Mouse (Mus musculus): ENCODE data around the gene Rassf7.

Gene Rassf7

DNA sequence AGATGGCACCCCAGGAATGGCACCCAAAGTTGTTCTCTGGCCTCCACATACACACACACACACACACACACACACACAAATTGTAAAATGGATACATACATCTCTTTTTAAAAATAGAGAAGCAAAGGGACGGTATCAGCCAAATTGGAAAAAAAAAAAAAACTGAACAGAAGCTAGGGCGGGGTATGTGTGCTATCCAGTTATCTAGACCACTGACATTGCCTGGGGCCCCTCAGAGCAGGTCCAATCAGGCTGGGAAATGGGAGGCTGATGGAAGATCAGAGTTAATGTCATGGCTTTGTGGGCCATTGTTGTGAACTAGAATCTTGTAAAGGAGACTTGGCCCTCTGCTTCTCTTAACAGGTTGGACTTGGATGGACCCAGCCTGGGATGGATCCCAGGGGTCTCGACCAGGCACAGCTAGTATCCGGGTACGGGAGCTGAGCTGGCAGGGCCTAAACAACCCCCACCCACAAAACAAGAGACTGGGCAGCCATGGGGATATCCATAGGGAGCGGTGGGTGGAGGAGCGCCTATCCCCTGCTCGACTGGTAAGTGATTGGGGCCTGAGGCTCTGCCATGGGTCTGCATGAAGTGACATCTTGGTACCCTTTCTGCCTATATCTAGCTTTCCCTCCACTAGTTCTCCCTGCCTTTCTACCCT lies 18.9 kb upstream of the Rassf7 start:
- DNase-seq (ENCODE audit: low read depth) = no peak

DNA sequence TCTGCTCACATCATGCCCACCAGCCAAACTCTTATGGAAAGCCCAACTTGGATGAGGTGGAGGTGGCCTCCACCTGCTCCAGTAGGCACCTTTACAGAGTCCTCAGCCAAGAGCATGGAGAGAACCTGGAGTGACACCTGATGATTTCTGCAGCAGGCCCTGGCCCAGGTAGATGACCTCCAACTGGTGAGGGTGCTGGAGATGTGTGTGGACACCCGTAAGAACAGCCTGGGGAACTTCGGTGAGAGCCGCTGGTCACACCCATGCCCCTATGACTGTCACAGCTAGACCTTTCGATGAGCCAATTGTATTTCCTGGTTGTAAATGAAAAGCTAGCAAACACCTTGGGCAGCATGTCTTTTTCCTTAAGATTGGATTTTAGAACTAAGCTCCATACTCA lies 17.5 kb upstream of the Rassf7 start:
- DNase-seq (ENCODE audit: low read depth) = no peak

DNA sequence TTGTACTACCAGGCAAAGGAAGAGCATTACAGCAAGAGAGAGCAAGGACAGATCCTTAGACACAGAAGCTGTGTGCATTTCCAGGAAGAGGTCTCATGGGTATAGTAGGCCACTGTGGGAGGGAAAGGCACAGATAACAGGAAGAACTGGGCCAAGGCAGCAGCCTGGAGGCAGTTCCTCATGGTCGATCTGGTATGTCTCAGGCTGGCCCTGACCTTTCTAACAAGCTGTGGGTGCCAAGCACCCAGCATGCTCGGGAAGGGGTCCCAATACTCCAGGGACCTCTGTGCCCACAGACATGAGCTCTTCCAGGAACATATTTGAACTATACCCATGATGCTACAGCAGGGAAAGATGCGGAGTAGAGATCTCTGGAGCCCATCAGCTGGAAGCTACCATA lies 11.1 kb upstream of the Rassf7 start:
- no peak for DNase-seq (ENCODE audit: low read depth)

DNA sequence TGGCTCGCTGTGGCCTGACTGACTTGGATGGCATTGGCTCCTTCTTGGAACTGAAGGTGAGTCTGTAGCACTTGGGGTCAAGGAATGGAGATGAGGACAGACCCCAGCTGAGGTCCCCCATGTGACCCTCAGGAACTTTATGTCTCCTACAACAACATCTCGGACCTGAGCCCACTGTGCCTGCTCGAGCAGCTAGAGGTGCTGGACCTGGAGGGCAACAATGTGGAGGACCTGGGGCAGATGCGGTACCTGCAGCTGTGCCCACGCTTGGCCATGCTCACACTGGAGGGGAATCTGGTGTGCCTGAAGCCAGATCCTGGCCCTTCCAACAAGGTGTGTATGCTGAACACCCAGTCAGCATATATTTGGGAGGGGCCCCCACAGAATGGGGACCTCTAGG lies 10.2 kb upstream of the Rassf7 start:
- no peak for DNase-seq (ENCODE audit: low read depth)

DNA sequence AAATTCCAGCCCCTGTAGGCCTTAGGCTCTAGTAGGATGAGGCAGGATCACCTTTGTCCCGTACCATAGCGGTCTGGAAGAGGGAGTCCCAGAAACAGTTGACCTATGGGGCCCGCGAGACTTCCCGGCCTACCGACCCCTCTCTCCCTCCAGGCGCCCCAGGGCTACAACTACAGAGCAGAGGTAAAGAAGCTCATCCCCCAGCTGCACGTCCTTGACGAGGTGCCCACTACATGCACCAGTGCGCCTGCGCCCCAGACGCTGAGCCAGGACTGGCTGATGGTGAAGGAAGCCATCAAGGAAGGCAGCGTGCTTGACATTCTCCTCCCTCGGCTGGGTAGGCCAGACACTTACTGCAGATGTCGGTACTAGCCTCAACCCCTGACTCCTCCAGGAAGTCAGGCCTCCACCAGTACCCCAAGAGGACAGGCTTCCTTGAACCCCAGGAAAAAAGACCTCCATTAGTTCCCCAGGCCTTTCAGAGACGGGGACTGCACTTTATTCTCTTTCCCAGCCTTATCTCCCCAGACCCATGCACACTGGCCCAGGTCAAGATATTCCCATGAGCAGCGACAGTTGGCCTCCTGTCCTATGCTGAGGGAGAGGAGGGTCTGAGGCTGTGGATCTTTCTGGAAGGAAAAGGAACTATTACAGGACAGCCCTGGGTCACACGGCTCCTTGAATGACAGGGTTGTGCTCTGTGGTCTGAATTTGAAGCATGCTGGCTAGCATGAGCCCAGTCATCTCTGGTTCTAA lies 9.3 kb upstream of the Rassf7 start:
- DNase-seq (ENCODE audit: low read depth) = no peak

DNA sequence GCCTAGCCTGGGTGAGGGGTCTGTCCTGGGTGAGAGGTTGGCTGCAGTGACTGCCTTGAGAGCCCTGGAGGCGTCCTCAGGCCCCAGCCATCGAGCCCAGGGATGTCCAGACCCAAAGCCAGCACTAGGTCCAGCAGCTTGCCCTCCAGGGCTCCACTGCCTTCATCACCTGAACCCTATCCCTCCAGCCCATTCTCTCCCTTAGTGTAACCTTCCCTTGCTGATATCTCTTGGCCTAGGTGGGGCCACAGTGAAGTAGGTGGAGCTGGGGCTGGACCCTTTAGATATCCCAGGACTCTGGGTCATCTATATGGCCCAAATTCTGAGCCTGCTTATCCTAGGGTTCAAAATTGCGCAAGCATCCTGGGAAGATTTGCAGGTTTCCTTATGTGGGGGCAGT lies 6.1 kb upstream of the Rassf7 start:
- DNase-seq (ENCODE audit: low read depth) = no peak

DNA sequence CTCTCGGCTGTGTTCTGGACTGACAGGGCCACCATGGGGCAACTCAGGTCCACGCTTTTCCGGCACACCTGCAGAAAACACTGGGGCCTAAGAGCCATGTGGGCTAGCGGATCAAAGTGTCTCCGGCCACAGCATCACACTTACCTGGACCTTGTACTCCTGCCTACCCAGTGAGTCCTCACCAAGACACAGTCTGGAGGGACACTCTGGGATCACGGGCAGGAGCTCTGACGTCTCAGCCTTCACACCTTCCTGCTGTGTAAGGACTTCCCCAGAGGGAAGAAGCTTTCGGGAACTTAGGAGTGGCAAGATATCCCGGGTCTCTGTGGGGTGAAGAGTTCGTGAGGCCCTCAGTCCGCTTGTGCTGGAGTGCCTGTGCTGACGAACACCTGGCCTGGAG lies 5.5 kb upstream of the Rassf7 start:
- no peak for DNase-seq (ENCODE audit: low read depth)

DNA sequence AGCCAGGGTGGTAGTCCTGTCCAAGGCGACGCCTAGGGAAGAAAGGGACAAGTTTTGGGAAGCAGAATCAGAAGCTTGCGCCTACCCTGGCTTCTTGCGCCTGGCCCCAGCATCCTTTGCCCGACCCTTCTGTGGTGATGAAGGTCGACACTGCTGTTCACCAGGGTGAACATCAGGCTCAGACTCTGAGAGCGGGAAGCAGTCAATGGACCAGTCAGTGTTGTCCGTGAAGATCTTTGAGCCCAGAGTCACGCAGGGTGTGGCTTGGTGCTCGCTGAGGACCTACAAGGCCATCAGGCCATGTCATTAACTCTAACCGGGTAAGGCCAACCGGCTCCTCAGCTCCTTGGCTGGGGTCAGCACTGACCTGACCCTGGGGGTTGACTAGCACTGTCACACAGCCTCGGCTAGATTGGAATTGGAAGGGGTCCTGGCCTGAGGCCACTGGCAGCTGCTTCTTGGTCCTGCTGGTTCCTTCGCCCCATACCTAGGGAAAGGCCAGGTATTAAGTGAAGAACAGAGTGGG lies 5.0 kb upstream of the Rassf7 start:
- DNase-seq (ENCODE audit: low read depth) = no peak

DNA sequence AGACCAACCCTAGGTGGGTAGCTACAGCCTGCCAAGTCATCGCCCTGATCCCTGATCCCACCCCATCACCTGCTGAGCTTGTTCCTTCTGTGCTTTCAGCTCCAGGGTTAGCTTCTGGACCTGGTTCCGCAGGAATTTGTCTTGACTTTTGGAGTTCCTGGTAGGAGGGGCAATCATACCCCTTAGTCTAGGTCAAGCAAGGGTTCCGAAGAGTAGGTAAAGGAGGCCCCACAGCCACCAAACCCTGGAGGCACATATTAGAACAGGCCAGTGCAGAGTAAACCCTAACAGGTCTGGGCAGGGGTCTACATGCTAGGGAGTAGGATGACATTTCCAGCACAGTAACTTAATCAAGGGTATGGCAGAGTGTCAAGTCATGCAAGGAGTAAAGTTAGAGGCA lies 2.5 kb upstream of the Rassf7 start:
- no peak for DNase-seq (ENCODE audit: low read depth)

DNA sequence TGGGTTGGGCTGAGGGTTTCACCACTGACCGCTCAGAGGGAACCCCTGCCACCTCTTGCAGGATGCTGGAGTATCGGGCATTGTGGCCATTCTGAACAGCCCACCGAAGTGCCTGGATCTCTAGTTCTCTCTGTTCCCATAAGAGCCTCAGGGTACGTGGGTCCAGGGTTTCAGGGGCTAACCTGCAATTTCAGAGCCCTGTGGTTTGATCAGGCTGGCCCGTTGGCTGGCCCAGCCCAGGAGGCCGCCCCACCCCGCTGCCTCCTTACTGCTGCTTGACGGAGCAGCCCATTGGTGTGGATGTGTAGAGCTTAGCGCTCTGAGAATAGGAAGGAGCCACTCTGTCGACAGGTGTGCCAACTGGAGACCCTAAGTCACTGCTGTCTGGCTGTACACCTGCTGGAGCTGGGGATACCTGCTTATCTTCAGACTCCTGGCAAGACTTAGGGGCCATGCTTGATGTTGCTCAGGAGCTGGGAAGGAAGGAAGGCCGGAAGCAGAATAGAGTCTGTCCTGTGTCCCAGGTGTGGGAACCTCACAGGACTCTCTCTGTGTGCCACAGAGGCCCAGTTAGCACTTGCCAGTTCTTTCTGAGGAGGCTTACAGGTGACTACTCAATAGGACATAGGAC lies 1.9 kb upstream of the Rassf7 start, which contains the start of gene Lmntd2:
TSS of gene Lmntd2 (minus strand) at position 476 of the 631 bp plus-strand sequence.
- DNase-seq (ENCODE audit: low read depth) = no peak

DNA sequence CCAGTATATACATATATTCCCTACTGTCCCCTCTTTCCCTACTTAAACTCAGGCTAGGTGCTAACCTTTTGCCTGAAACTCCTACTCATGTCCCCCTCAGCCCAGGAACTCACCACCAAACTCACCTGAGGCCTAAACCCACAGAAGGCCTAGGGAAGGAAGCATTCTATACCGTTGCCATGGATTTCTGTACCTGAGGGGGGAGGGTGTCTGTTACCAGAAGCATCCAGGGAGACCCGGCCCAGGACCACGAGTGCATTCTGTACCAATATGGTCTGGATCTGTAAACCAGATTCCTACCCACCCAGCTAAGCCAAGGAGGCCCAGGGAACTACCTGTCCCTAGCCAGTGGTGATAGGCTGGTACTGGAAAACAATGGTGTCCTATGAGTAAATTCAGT lies 1.4 kb upstream of the Rassf7 start:
- DNase-seq (ENCODE audit: low read depth) = no peak

DNA sequence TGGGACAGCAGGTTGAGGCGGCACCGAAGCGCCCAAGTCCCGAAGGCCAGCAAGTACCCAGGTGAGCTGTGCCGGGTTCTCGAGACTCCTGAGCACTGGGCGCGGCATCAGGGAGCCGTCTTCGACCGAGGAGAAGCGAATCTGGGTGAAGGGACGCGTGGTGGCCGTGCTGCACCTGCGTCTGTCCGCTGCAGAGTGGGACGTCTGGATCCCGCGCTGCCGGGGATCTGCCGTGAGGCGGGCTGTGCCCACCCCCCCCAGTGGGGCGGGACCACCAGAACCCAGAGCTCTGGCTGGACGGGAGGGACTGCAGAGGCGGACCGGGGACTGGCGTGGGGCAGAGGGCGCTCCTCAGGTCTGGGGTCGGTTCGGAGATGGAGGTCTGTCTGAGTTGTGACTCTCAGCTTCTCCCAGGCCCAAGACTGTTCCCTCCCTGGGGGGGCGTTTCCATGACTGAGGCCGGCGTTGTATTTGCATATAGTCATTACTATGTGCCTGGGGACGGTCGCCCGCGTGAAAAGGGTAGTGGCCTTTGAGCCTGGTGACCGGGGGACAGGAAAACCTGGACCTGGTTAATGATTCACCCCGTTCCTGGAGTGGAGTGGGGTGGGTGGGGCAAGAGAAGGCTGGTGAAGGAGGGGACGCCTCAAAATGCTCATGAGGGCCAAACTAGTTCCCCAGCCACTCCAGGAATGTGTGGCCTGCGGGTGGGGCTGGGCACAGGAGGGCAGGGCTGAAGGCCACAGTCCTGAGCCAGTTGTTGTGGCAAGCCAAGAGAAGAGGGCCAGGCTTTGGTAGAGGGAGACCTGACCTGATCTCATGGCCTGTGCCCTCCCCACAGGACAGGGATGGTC lies 447 bp downstream of the Rassf7 start:
- no peak for DNase-seq (ENCODE audit: low read depth)

DNA sequence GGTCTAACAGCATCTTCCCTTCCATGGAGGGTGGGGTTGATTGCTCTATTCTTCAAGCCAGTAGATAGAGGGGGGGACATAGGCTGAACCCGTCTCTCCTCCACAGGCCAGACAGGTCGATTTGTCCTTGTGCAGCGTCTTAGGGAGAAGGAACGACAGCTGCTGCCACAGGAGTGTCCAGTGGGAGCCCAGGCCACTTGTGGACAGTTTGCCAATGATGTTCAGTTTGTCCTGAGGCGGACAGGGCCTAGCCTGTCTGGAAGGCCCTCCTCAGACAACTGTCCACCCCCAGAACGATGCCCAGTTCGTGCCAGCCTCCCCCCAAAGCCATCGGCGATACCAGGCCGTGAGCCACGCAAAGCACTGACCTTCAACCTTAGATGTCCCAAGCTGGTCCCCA lies 1.2 kb downstream of the Rassf7 start:
- no peak for DNase-seq (ENCODE audit: low read depth)

DNA sequence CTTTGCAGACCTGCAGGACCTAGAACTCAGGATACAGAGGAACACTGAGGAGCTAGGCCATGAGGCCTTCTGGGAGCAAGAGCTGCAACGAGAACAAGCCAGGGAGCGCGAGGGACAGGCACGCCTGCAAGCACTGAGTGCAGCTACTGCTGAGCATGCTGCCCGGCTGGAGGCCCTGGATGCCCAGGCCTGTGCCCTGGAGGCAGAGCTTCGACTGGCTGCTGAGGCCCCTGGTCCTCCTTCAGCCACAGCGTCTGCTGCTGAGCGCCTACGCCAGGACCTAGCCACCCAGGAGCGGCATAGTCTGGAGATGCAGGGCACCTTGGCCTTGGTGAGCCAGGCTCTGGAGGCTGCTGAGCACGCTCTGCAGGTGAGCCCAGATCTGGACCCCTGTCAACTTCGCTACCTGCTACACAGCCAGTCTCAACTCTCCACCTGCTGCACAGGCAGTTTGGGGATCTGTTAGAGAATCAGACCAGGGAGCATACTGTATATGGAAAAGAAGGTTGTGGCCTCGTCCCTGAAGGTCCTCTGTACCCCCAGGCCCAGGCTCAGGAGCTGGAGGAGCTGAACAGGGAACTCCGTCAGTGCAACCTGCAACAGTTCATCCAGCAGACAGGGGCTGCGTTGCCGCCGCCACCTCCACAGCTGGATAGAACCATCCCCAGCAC lies 1.8 kb downstream of the Rassf7 start:
- DNase-seq (ENCODE audit: low read depth) = no peak

DNA sequence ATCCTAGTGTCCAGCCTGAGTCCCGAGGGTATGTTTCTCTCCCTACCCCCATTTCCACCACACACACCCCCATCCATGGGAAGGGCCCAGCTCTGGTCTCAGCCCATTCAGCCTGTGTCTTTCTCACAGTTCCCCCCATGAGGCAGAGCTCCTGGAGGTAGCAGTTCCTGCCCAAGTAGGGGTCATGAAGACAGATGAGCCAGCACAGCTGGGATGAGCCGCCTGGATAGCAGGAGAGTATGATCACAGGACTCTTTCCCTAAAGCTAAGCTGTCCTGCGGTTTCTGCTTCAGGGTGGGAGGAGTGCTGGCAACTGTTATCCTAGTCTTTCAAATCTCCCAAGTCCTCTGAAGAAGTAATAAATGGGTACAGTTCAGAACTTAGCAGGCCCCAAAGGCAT lies 2.5 kb downstream of the Rassf7 start:
- no peak for DNase-seq (ENCODE audit: low read depth)

DNA sequence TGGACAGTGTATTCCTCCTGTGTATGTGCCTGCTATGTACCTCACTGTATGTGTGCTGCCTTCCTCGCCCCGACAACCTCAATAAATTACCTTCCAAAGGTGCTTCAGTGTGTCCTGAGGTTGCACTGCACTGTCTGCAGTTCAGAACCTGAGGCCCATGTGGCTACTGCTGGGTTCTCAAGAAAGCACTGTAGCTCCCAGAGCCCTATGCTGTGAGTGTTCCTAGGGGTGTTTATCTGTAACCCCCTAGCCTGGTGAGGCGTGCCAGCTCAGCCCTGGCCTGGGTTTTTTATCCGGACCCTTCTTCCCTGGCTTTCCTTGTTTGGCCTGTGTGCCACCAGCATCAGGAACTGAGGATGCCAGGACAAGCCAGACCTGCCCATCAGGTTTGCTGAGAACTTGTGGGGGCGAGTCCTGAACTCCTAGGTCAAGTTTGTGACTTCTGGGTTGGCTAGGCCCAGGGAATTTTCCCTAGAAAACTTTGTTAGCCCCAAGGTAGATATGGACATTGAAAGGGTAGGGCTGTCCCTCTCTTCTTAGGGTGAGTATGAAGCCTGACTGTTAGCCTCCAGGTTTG lies 3.0 kb downstream of the Rassf7 start:
- DNase-seq (ENCODE audit: low read depth) = no peak

DNA sequence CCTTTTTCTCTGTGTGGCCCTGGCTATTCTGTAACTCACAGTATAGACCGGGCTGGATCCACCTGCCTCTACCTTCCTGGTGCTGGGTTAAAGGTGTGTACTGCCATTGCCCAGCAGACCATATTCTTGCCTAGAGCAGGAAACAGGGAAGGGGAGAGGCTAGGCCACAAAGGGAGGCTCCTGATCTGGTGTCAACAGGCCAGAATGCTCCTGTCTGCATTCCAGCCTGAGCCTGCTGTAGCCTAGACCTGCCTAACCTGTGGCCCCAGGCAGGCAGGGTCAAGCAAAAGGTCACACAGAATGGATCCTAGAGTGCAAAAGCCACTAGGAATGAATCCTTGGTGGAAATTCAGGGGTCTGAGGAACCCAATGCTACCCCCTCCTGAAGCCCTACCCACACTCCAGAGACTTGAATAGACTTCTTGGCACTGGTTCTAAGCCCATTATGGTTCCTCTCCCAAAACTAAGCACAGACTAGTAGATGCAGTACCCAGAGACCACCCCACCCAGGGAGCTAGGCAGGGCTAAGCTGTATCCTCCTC lies 4.0 kb downstream of the Rassf7 start:
- DNase-seq (ENCODE audit: low read depth) = no peak

DNA sequence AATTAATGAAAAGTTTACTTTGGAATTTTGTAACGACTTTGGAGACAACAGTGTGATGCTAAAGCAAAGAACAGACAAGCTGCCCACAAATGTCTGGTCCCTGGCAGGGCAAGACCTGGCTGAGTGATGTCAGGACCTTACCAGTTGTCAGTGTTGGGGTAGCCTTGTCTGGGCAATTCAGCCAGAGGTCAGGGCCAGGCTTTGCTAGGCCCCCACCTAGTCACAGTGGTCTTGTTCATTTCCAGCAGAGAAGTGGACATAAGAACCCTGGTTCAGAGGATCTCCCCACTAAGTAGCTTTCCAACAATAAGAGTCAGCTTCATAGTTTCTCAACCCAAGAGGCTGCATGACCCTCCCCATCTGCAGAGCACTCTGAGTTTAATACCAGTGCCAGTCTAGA lies 4.7 kb downstream of the Rassf7 start:
- no peak for DNase-seq (ENCODE audit: low read depth)

DNA sequence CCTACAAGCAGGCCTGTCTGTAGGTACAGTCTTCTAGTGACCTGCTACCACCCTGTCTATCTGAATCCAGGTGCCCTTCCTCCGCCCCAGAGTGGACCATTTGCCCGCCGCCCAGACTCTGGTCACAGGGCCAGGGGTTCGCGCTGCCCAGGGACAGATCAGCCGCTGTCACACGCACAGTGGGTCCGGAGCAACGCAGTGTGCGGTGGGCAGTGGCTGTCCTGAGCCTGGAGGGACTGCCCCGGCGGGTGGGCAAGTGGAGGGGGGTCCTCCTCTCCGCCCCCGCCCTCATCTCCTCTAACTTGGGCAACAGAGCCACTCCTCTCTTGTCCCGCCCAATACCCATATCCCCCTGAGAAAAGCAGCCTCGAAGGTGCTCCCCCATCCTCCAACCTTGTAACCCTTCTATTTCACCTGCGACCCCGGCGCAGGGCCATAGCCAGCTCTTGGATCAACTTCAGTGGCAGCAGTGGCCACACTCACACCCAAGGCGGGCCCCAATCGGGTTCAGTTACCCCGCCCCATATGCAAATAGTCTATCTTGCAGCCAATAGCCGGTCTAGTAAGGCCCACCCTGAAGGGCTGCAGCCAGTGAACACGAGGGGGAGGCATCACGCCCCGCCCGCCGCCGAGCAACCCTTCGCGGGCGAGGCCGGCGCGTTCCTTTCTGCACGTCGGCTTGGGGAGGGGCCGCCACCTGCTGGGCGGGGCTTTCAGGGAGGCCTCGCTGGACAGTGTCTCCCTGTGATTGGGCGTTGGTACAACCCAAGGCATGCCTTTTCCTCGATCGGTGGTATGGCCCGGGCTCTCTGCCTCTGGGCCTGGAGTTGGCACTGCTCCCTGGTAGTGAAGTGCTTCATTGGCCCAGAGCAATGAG lies 5.8 kb downstream of the Rassf7 start:
- peak; percentile 99 for DNase-seq (ENCODE audit: low read depth)

DNA sequence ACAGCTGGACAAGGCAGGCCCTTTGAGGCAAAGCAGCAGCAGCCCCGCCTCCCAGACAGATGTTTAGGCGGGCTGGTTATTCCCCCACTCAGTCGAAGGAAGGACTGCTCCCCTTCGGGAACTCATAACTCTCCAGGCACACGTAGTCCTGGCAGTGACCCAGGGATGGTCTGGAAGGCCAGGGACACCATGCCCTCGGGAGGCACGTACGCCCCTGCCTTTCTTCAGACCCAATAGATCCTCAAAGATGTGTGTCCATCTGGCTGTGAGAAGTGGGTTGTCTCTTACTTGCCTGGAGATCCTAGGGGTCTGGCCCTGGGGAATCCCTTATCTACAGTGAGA lies 6.4 kb downstream of the Rassf7 start:
- no peak for DNase-seq (ENCODE audit: low read depth)

All from c-Kit-positive CD71-positive TER-119-negative erythroid progenitor cells, embryonic 14.5 days (primary cell).